Mouse (Mus musculus) heart, embryonic 14.5 days (tissue): ENCODE data around the gene Commd9. TPM values are rescaled to one million over a fixed set of nuclear protein-coding genes. Genes with fewer than 3 reads are reported as not detected.

ENCODE experiments used
- ATAC-seq: fragments of 200-750 bp; cut with Nextera tagmentation; 2 replicates; pipeline ENCODE4 v1.8.0; 2017; ENCODE audit warnings: low read depth, moderate TSS enrichment; ENCODE audit not compliant: insufficient number of reproducible peaks, insufficient read depth, low FRiP score
- H3K27ac ChIP-seq, 2 experiments: fragments of 200-500 bp in 1 of 2; fragments of 300-500 bp in 1 of 2; sonication (generic) in 1 of 2; replicated peaks in 1 of 2; 2 replicates each; pipeline ENCODE4 v1.5.1; 2012 to 2014; ENCODE audit warnings: low read depth in 2 of 2, low read length in 2 of 2, control low read depth in 1 of 2, mild to moderate bottlenecking in 1 of 2, mixed read lengths in 1 of 2; ENCODE audit not compliant: control insufficient read depth in 1 of 2, insufficient read depth in 1 of 2
- H3K27me3 ChIP-seq: fragments of 300-500 bp; sonication (generic); 2 replicates; pipeline ENCODE4 v1.6.1; 2014; ENCODE audit warnings: mild to moderate bottlenecking, low read length, control low read depth; ENCODE audit not compliant: control insufficient read depth, insufficient read depth
- H3K36me3 ChIP-seq: fragments of 300-500 bp; sonication (generic); 2 replicates; pipeline ENCODE4 v1.6.1; 2014; ENCODE audit warnings: mild to moderate bottlenecking, control low read depth, low read length, mixed read lengths; ENCODE audit not compliant: control insufficient read depth, insufficient read depth
- H3K4me1 ChIP-seq, 2 experiments: fragments of 200-500 bp in 1 of 2; fragments of 300-500 bp in 1 of 2; sonication (generic) in 1 of 2; 2 replicates each; pipeline ENCODE4 v1.6.1; 2012 to 2014; ENCODE audit warnings: low read length in 2 of 2, control low read depth in 1 of 2, mixed read lengths in 1 of 2; ENCODE audit not compliant: control insufficient read depth in 2 of 2, insufficient read depth in 2 of 2
- H3K4me2 ChIP-seq: fragments of 300-500 bp; sonication (generic); 2 replicates; pipeline ENCODE4 v1.6.1; 2014; ENCODE audit warnings: mild to moderate bottlenecking, low read length
- H3K4me3 ChIP-seq, 2 experiments: fragments of 200-500 bp in 1 of 2; fragments of 300-500 bp in 1 of 2; sonication (generic) in 1 of 2; 2 replicates each; pipeline ENCODE4 v1.5.1; 2012 to 2014; ENCODE audit warnings: low read length in 2 of 2, mild to moderate bottlenecking in 2 of 2, control low read depth in 1 of 2, low read depth in 1 of 2, moderate library complexity in 1 of 2; ENCODE audit not compliant: control insufficient read depth in 1 of 2, insufficient read depth in 1 of 2
- H3K9ac ChIP-seq: fragments of 300-500 bp; sonication (generic); 2 replicates; pipeline ENCODE4 v1.6.1; 2014; ENCODE audit warnings: mild to moderate bottlenecking, low read length
- H3K9me3 ChIP-seq: fragments of 300-500 bp; sonication (generic); 2 replicates; pipeline ENCODE4 v1.6.1; 2016; ENCODE audit warnings: low read length, control low read depth; ENCODE audit not compliant: control insufficient read depth
- WGBS: fragments of 180-500 bp; shearing (Covaris S2); extraction: QIAGEN DNeasy Blood & Tissue Kit; methylation state at CpG from one replicate; pipeline ENCODE4 v1.1.7; 2014; 5-methylcytosine and 5-hydroxymethylcytosine counted together
- polyA plus RNA-seq: library from polyadenylated mRNA; unstranded; fragments of >200 nt; fragmentation: Nextera tagmentation; extraction: Ambion mirVana; gene quantifications from 2 replicates; pipeline ENCODE4 v1.2.1, GENCODE M21; 2014

Gene Commd9
- polyA plus RNA-seq, 1 experiment from 2014 or later: 57.8 TPM

DNA sequence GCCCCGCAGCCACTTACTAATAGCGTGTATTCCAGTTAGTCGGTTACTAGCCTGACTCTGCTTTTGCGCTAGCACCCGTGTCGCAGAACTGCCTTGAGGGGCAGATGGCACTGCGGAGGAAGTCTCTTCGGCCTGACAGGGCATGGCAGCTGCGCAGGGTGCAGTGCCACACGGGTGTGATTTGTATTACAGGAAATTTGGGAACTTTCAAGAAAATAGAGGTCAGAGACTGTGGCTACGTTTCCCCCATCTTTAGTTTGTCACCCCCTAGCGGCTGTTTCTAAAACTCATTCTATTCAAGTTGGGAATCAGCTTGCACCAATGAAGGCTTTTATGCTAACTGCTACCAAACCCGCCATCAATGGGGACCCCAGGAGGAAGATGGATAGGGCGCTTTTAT, 14.9 kb upstream of the Commd9 start:
- H3K9ac ChIP-seq: peak overlapping the region; percentile 62; the same call in 1 of the 2 replicates
- H3K36me3 ChIP-seq: no peaks in the 10 kb centered on the region
- 20% methylated on average over 14 of the region's 14 CpGs for WGBS
- H3K4me2 ChIP-seq: peak overlapping the region; percentile 61
- H3K9me3 ChIP-seq: no peaks in the 10 kb centered on the region
- peak overlapping the region; percentile 27 to 41 for H3K4me3 ChIP-seq
- no peak for ATAC-seq
- no peak overlapping the region for H3K27ac ChIP-seq
- peaks cover 0 to 3% of the 10 kb centered on the region in 2 experiments; a peak in 2 of 4 replicates for H3K4me1 ChIP-seq
- H3K27me3 ChIP-seq: no peaks in the 10 kb centered on the region

DNA sequence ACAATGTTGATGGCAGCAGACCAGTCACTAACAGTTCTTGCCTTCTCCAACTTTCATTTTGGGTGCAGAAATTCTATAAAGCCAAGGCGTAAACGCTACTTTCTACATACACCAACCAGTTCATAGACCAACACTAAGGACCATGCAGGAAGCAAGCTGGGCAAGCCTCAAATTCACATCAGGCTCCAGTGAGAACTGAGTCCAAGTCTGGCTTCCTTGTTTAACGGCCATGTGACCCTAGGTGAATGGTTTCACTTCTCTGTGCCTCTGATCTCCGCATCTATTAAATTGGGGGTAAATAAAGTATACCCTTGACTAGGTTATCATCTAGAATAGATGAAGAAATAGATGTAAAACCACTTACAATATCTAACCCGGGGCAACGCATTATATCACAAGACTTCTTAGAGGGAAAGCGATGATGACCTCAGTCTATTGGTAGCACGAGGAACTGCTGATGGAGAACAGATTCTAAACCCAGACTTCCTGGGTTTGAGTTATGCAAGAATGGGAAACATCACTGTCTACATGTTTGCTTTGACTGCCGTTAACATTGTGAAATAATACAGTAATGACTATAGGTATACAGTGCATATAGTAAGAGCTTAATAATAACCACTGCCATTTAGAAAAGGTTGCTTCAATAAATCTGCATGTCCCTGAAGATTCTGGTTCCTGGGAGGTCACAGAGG, 4.4 kb upstream of the Commd9 start:
- H3K36me3 ChIP-seq: no peaks in the 10 kb centered on the region
- no peaks in the 10 kb centered on the region for H3K27me3 ChIP-seq
- no peak overlapping the region for H3K9ac ChIP-seq
- no peaks in the 10 kb centered on the region for H3K9me3 ChIP-seq
- no peak overlapping the region for H3K4me3 ChIP-seq
- H3K4me1 ChIP-seq: peaks cover 3 to 9% of the 10 kb centered on the region in 2 experiments; a peak in 3 of 4 replicates
- H3K27ac ChIP-seq: no peak overlapping the region
- ATAC-seq: no peak
- WGBS: 72% methylated on average over 9 of the region's 9 CpGs
- no peak overlapping the region for H3K4me2 ChIP-seq

- no peaks in the 10 kb centered on the region for H3K27me3 ChIP-seq
- H3K4me2 ChIP-seq: no peak within 1 kb of the TSS
- no peak within 1 kb of the TSS for H3K4me3 ChIP-seq
- H3K36me3 ChIP-seq: no peaks in the 10 kb centered on the region
- H3K9me3 ChIP-seq: no peaks in the 10 kb centered on the region
- no peak within 1 kb of the TSS for H3K27ac ChIP-seq
- H3K9ac ChIP-seq: no peak within 1 kb of the TSS
- ATAC-seq: no peak
- peaks cover 0 to 7% of the 10 kb centered on the region in 2 experiments; a peak in 1 of 4 replicates for H3K4me1 ChIP-seq
- 52% methylated on average over 3 of the region's 3 CpGs for WGBS
These were observed 3.0 kb upstream of the Commd9 start, which contains the start of gene Prr5l for GRCm38 (mm10) chr2:101882998-101883397. Gene Prr5l (minus strand): TSS chr2:101883027.

DNA sequence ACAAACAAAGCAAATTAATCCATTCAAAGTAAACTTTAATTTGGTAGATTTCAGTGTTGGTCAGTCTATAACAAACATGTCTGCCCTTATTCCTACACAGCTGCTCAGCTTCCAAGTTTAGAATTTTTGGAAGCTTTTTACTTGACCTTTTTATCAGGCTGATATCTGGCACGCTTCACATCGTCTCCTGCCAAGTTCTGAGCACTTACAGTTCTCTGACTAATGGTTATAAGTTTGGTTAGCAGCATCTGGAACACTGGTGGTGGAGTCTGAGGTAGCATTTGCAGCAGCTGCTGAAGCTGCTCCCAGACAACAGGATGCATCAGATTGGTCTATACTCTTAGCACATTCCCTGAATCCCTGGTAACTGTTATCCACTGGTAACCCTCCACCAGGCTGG, 1.8 kb upstream of the Commd9 start:
- peaks cover 0 to 7% of the 10 kb centered on the region in 2 experiments; a peak in 1 of 4 replicates for H3K4me1 ChIP-seq
- no peak overlapping the region for H3K4me3 ChIP-seq
- no peaks in the 10 kb centered on the region for H3K36me3 ChIP-seq
- H3K27me3 ChIP-seq: no peaks in the 10 kb centered on the region
- no peak for ATAC-seq
- no peak overlapping the region for H3K9ac ChIP-seq
- H3K27ac ChIP-seq: no peak overlapping the region
- 54% methylated on average over 2 of the region's 2 CpGs for WGBS
- no peaks in the 10 kb centered on the region for H3K9me3 ChIP-seq
- H3K4me2 ChIP-seq: no peak overlapping the region

GRCm38 (mm10) chr2:101888886-101889285, 2.8 kb downstream of the Commd9 start:
- no peak for ATAC-seq
- peaks cover 0 to 7% of the 10 kb centered on the region in 2 experiments; a peak in 1 of 4 replicates for H3K4me1 ChIP-seq
- H3K4me2 ChIP-seq: no peak overlapping the region
- no peaks in the 10 kb centered on the region for H3K9me3 ChIP-seq
- no peak overlapping the region for H3K27ac ChIP-seq
- no peak overlapping the region for H3K4me3 ChIP-seq
- no peaks in the 10 kb centered on the region for H3K27me3 ChIP-seq
- no peak overlapping the region for H3K9ac ChIP-seq
- 91% methylated on average over 8 of the region's 8 CpGs for WGBS
- H3K36me3 ChIP-seq: no peaks in the 10 kb centered on the region

GRCm38 (mm10) chr2:101891143-101891542, 5.1 kb downstream of the Commd9 start:
- ATAC-seq: no peak
- Histone ChIP-seq H3K27me3 (no peaks in the 10 kb centered on the region), H3K9me3 (no peaks in the 10 kb centered on the region), H3K4me3 (no peak overlapping the region), H3K4me1 (peaks cover 0 to 7% of the 10 kb centered on the region in 2 experiments; a peak in 1 of 4 replicates), H3K27ac (no peak overlapping the region), H3K9ac (no peak overlapping the region), H3K36me3 (peaks cover 12% of the 10 kb centered on the region), H3K4me2 (no peak overlapping the region)
- 56% methylated on average over 7 of the region's 7 CpGs for WGBS

- WGBS: 91% methylated on average over 3 of the region's 3 CpGs
- Histone ChIP-seq H3K4me1 (no peaks in the 10 kb centered on the region), H3K27me3 (no peaks in the 10 kb centered on the region), H3K27ac (no peak overlapping the region), H3K4me2 (no peak overlapping the region), H3K4me3 (no peak overlapping the region), H3K9me3 (no peaks in the 10 kb centered on the region), H3K36me3 (peaks cover 29% of the 10 kb centered on the region), H3K9ac (no peak overlapping the region)
- ATAC-seq: no peak
These were observed 8.1 kb downstream of the Commd9 start for GRCm38 (mm10) chr2:101894126-101894525.
